Mouse (Mus musculus) olfactory bulb, adult 2 months (tissue): Measurements from ENCODE around the gene Enc1.

Experiments used
- CTCF ChIP-seq: fragments of 200-500 bp; IDR thresholded peaks from 2 replicates; pipeline ENCODE4 v1.5.1; 2012; ENCODE audit warnings: low read depth, mild to moderate bottlenecking, low read length, moderate library complexity; ENCODE audit not compliant: insufficient read depth
- POLR2A ChIP-seq: fragments of 200-500 bp; IDR thresholded peaks from 2 replicates; pipeline ENCODE4 v1.6.1; 2012; ENCODE audit warnings: mild to moderate bottlenecking, low read depth, low read length, moderate library complexity; ENCODE audit not compliant: insufficient read depth

DNA sequence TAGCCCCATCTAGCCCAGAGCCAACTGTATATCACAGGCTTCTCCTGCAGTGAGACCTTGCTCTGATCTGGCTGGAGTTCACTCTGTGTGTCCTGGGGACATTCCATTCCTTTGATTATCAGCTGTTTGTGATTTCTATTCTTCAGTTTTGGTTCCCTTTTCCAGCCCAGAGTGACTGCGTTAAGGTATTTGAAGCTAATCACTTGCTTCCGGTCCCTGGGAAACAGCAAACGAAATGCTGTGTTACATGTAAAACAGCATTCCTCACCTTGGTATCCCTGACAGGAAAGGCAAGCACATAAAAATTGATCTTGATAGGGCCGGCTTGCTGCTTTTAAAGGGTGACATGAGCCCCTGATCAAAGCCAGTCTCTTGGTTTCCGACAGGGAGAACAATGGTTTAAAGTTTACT, 8.2 kb downstream of the Enc1 start:
- TF ChIP-seq CTCF (no peak), POLR2A (no peak)
